Mouse (Mus musculus): ENCODE measurements around the gene Olfr716. TPM values are rescaled to one million over a fixed set of nuclear protein-coding genes. Genes with fewer than 3 reads are reported as not detected.
"Not testable (repeated sequence)": the region's sequence is repeated elsewhere in the genome, so short reads cannot be mapped to it uniquely, and the experiment has no call there.

Olfr716 gene
- not detected in 2 replicates for polyA plus RNA-seq (2014; fragmentation: Nextera tagmentation; extraction: Ambion mirVana)

DNA sequence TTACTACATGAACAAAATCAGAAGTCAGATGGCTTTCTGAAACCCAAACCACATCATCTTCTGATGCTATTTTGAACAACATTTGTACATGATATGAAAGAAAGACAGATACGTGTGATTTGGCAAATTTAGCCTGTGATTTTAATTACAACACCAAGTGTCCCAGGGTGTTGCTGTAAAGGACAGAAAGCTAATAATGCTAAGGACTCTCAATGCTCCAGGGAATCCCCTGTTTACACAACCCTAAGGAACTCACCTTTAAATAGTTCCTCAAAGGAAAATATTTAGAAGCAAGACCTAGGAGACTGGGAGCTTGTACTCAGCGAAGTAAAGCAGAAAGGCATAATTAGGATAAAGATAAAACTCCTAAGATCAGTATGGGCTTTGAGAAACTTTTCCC lies at the start of gene Olfr716:
Gene Olfr716 (plus strand): TSS at position 301 of the 400 bp plus-strand sequence.
- H3K4me3 ChIP-seq (ENCODE audit: low read depth, low read length); H3K27ac ChIP-seq (ENCODE audit: low read depth, low read length); H3K4me2 ChIP-seq; H3K36me3 ChIP-seq (ENCODE audit: control insufficient read depth, insufficient read depth, low read length); H3K9ac ChIP-seq (ENCODE audit: low read length); H3K9me3 ChIP-seq (ENCODE audit: control insufficient read depth, low read length); H3K27me3 ChIP-seq (ENCODE audit: control insufficient read depth, insufficient read depth, low read length); ATAC-seq (ENCODE audit: low FRiP score); H3K4me1 ChIP-seq (ENCODE audit: control insufficient read depth, insufficient read depth, low read length); DNase-seq (ENCODE audit: low spot score, missing footprints): not testable (repeated sequence)
- WGBS = 75% methylated on average over 2 of the region's 2 CpGs

DNA sequence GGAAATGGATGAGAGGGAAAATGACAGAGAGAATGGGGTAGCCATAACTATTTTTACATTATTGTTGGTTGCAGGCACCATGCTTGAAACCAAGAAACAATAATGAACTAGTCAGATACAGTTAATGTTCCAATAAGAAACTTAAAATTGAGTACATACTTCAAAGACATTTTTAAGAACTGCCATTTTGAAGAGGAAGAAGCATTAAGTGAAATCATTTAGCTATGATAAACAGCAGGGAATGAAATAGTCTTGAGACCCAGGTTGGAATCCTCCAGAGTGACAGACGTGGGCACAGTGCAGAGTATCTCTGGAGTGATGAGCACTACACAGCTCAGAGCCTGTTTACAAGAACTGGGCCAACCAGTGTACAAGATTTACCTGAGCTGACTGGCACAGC lies 45.2 kb upstream of the Olfr716 start, which contains the start of gene Olfr17:
Gene Olfr17 (plus strand): TSS at position 301 of the 400 bp plus-strand sequence.
- ATAC-seq (ENCODE audit: low FRiP score) = no peak
- no peak for DNase-seq (ENCODE audit: low spot score, missing footprints)
- 63% methylated on average over 1 of the region's 1 CpGs for WGBS
- no peak within 1 kb of the TSS for H3K27ac ChIP-seq (ENCODE audit: low read depth, low read length)
- no peak within 1 kb of the TSS for H3K4me3 ChIP-seq (ENCODE audit: low read depth, low read length)
- no peaks in the 10 kb centered on the region for H3K9me3 ChIP-seq (ENCODE audit: control insufficient read depth, low read length)
- no peaks in the 10 kb centered on the region for H3K4me1 ChIP-seq (ENCODE audit: control insufficient read depth, insufficient read depth, low read length)
- no peak within 1 kb of the TSS for H3K4me2 ChIP-seq
- no peaks in the 10 kb centered on the region for H3K27me3 ChIP-seq (ENCODE audit: control insufficient read depth, insufficient read depth, low read length)
- H3K9ac ChIP-seq (ENCODE audit: low read length) = no peak within 1 kb of the TSS
- no peaks in the 10 kb centered on the region for H3K36me3 ChIP-seq (ENCODE audit: control insufficient read depth, insufficient read depth, low read length)

DNA sequence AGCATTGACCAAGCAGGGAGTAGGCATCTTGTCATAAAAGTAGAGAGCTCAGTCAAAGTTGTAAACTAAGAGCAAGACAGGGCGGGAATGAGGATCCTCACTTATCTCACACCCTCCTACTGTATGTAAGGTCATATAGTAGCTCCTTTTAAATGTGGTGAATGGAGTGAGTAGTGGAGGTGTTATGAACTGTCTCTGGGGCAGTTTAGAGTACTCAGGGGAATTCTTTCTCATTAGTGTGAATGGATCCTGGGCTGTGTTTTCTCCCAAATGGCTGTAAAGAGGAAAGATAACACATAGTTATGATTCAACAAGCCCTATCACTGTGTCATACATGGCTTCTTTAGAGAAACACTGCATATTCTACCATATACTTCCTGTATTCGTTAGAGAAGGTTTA lies 27.9 kb upstream of the Olfr716 start, which contains the start of gene Olfr715b:
Gene Olfr715b (minus strand): TSS at position 101 of the 400 bp plus-strand sequence.
- H3K4me1 ChIP-seq (ENCODE audit: control insufficient read depth, insufficient read depth, low read length); H3K4me2 ChIP-seq; DNase-seq (ENCODE audit: low spot score, missing footprints); H3K9me3 ChIP-seq (ENCODE audit: control insufficient read depth, low read length); H3K27me3 ChIP-seq (ENCODE audit: control insufficient read depth, insufficient read depth, low read length); H3K36me3 ChIP-seq (ENCODE audit: control insufficient read depth, insufficient read depth, low read length); H3K4me3 ChIP-seq (ENCODE audit: low read depth, low read length); ATAC-seq (ENCODE audit: low FRiP score); H3K9ac ChIP-seq (ENCODE audit: low read length); H3K27ac ChIP-seq (ENCODE audit: low read depth, low read length): not testable (repeated sequence)
- WGBS = 76% methylated on average over 1 of the region's 2 CpGs

- H3K9ac ChIP-seq (ENCODE audit: low read length); H3K27ac ChIP-seq (ENCODE audit: low read depth, low read length); H3K27me3 ChIP-seq (ENCODE audit: control insufficient read depth, insufficient read depth, low read length); H3K4me3 ChIP-seq (ENCODE audit: low read depth, low read length); H3K9me3 ChIP-seq (ENCODE audit: control insufficient read depth, low read length); H3K4me2 ChIP-seq; ATAC-seq (ENCODE audit: low FRiP score); H3K36me3 ChIP-seq (ENCODE audit: control insufficient read depth, insufficient read depth, low read length); DNase-seq (ENCODE audit: low spot score, missing footprints); H3K4me1 ChIP-seq (ENCODE audit: control insufficient read depth, insufficient read depth, low read length): not testable (repeated sequence)
- 93% methylated on average over 2 of the region's 3 CpGs for WGBS
Observed at GRCm38 (mm10) chr7:107130983-107131382, 7.1 kb upstream of the Olfr716 start, which contains the start of gene Olfr715. Gene Olfr715 (minus strand): TSS chr7:107131083.

DNA sequence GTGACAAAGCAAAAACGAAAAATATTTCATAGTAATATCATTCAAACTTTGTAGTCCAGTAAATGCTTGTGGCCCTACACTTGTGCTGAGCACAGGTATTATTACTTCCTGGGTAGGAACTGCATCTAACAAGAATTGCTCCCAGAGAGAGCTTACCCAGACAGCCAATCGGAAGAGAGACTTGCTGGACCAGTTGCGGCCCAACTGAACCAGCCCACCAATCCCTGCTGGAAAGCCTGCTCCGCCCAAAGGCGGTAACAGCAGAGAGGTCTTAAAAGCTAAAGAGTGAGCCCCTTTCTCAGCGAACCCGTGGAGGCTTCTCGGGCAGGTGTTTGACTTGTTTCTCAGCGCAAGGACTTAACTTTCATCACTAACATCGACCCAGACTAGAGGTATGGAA lies 28.6 kb downstream of the Olfr716 start, which contains the start of gene Nlrp14:
Gene Nlrp14 (plus strand): TSS at position 301 of the 400 bp plus-strand sequence.
- H3K36me3 ChIP-seq (ENCODE audit: control insufficient read depth, insufficient read depth, low read length) = no peaks in the 10 kb centered on the region
- no peaks in the 10 kb centered on the region for H3K9me3 ChIP-seq (ENCODE audit: control insufficient read depth, low read length)
- no peak within 1 kb of the TSS for H3K4me3 ChIP-seq (ENCODE audit: low read depth, low read length)
- WGBS = 85% methylated on average over 10 of the region's 10 CpGs
- no peak within 1 kb of the TSS for H3K9ac ChIP-seq (ENCODE audit: low read length)
- H3K27me3 ChIP-seq (ENCODE audit: control insufficient read depth, insufficient read depth, low read length) = no peaks in the 10 kb centered on the region
- ATAC-seq (ENCODE audit: low FRiP score) = no peak
- no peak for DNase-seq (ENCODE audit: low spot score, missing footprints)
- H3K4me1 ChIP-seq (ENCODE audit: control insufficient read depth, insufficient read depth, low read length) = no peaks in the 10 kb centered on the region
- H3K4me2 ChIP-seq = no peak within 1 kb of the TSS
- no peak within 1 kb of the TSS for H3K27ac ChIP-seq (ENCODE audit: low read depth, low read length)

DNA sequence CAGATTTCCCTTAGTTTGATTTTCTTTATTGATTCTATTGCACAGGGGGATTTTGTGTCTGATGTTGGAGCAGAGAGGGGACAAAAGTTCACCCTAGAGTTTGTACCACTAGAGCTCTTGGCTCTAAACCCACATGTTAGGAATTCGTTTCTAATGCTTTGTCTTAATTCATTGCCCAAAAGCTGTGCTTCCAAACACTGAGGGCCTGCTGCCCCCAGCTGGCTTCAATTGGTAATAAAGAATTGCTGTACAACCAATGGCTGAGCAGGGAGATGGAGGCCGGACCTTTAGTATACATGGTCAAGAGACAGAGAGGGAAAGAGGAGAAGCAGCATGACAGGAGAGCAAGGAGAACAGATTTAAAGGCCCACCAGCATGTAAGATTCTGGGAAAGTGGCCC lies 42.3 kb downstream of the Olfr716 start:
- H3K27me3 ChIP-seq (ENCODE audit: control insufficient read depth, insufficient read depth, low read length) = no peaks in the 10 kb centered on the region
- no peaks in the 10 kb centered on the region for H3K36me3 ChIP-seq (ENCODE audit: control insufficient read depth, insufficient read depth, low read length)
- no peak overlapping the region for H3K4me3 ChIP-seq (ENCODE audit: low read depth, low read length)
- H3K9ac ChIP-seq (ENCODE audit: low read length) = no peak overlapping the region
- 49% methylated on average over 2 of the region's 2 CpGs for WGBS
- H3K9me3 ChIP-seq (ENCODE audit: control insufficient read depth, low read length) = no peaks in the 10 kb centered on the region
- no peak overlapping the region for H3K4me2 ChIP-seq
- DNase-seq (ENCODE audit: low spot score, missing footprints) (no peak), ATAC-seq (ENCODE audit: low FRiP score) (no peak)
- no peak overlapping the region for H3K27ac ChIP-seq (ENCODE audit: low read depth, low read length)
- no peaks in the 10 kb centered on the region for H3K4me1 ChIP-seq (ENCODE audit: control insufficient read depth, insufficient read depth, low read length)

Other genes with a start within 250 kb of the Olfr716 start
- not detected in 2 replicates for gene Olfr707, start 237.1 kb upstream of the Olfr716 start, polyA plus RNA-seq (2014; fragmentation: Nextera tagmentation; extraction: Ambion mirVana)
- gene Olfr1532-ps1, start 230.3 kb upstream of the Olfr716 start, polyA plus RNA-seq (2014; fragmentation: Nextera tagmentation; extraction: Ambion mirVana) = not detected in 2 replicates
- gene Olfr709-ps1, start 206.1 kb upstream of the Olfr716 start, polyA plus RNA-seq (2014; fragmentation: Nextera tagmentation; extraction: Ambion mirVana) = not detected in 2 replicates
- gene Olfr710, start 190.0 kb upstream of the Olfr716 start, polyA plus RNA-seq (2014; fragmentation: Nextera tagmentation; extraction: Ambion mirVana) = not detected in 2 replicates
- not detected in 2 replicates for gene Olfr6, start 174.4 kb upstream of the Olfr716 start, polyA plus RNA-seq (2014; fragmentation: Nextera tagmentation; extraction: Ambion mirVana)
- not detected in 2 replicates for gene Olfr711, start 162.9 kb upstream of the Olfr716 start, polyA plus RNA-seq (2014; fragmentation: Nextera tagmentation; extraction: Ambion mirVana)
- gene Olfr2, start 132.3 kb upstream of the Olfr716 start, polyA plus RNA-seq (2014; fragmentation: Nextera tagmentation; extraction: Ambion mirVana) = not detected in 2 replicates
- gene Olfr713, start 107.2 kb upstream of the Olfr716 start, polyA plus RNA-seq (2014; fragmentation: Nextera tagmentation; extraction: Ambion mirVana) = not detected in 2 replicates
- gene Olfr714, start 67.3 kb upstream of the Olfr716 start, polyA plus RNA-seq (2014; fragmentation: Nextera tagmentation; extraction: Ambion mirVana) = not detected in 2 replicates
- not detected in 2 replicates for gene Olfr17, start 45.1 kb upstream of the Olfr716 start, polyA plus RNA-seq (2014; fragmentation: Nextera tagmentation; extraction: Ambion mirVana)
- not detected in 2 replicates for gene Olfr715b, start 28.0 kb upstream of the Olfr716 start, polyA plus RNA-seq (2014; fragmentation: Nextera tagmentation; extraction: Ambion mirVana)
- gene Olfr715, start 7.2 kb upstream of the Olfr716 start, polyA plus RNA-seq (2014; fragmentation: Nextera tagmentation; extraction: Ambion mirVana) = not detected in 2 replicates
- not detected in 2 replicates for gene Nlrp14, start 28.7 kb downstream of the Olfr716 start, polyA plus RNA-seq (2014; fragmentation: Nextera tagmentation; extraction: Ambion mirVana)
- gene Rbmxl2, start 71.1 kb downstream of the Olfr716 start, polyA plus RNA-seq (2014; fragmentation: Nextera tagmentation; extraction: Ambion mirVana) = 0.15 TPM in 1 of 2 replicates, not detected in the other
- 3.9 and 5.6 TPM in 2 replicates for gene Syt9, start 232.4 kb downstream of the Olfr716 start, polyA plus RNA-seq (2014; fragmentation: Nextera tagmentation; extraction: Ambion mirVana)

Measured in midbrain, embryonic 11.5 days (tissue).